Mouse (Mus musculus): ENCODE results near the gene Snx29.

GRCm38 (mm10) chr16:11385150-11385549 is 62.4 kb downstream of the Snx29 start:
- no peak for TF ChIP-seq CTCF (IDR thresholded peaks at IDR 0.05; ENCODE audit: insufficient read depth, low read depth, low read length)
- no peak for TF ChIP-seq POLR2A (IDR thresholded peaks at IDR 0.05; ENCODE audit: insufficient read depth, low read depth, low read length)
